Mouse (Mus musculus) heart, embryonic 16.5 days (tissue): ENCODE results near the gene Tbc1d15. TPM values are rescaled to one million over a fixed set of nuclear protein-coding genes. Genes with fewer than 3 reads are reported as not detected.
A peak's percentile ranks its signal among the peaks of the same experiment; 100 is the strongest.

Source experiments
- ATAC-seq: fragments of 200-750 bp; cut with Nextera tagmentation; replicated peaks from 2 replicates; pipeline ENCODE4 v1.8.0; 2017; ENCODE audit warnings: moderate number of reproducible peaks; ENCODE audit not compliant: insufficient read depth, low FRiP score; ENCODE audit errors: extremely low read depth
- H3K27ac ChIP-seq: fragments of 300-500 bp; sonication (generic); 2 replicates; pipeline ENCODE4 v1.5.1; 2014; ENCODE audit warnings: mild to moderate bottlenecking, low read length, control low read depth, moderate library complexity
- H3K27me3 ChIP-seq: fragments of 300-500 bp; sonication (generic); 2 replicates; pipeline ENCODE4 v1.6.1; 2014; ENCODE audit warnings: low read length, mixed read lengths; ENCODE audit not compliant: control insufficient read depth, insufficient read depth
- H3K36me3 ChIP-seq: fragments of 300-500 bp; sonication (generic); 2 replicates; pipeline ENCODE4 v1.6.1; 2014; ENCODE audit not compliant: control insufficient read depth, insufficient read depth
- H3K4me1 ChIP-seq: fragments of 300-500 bp; sonication (generic); 2 replicates; pipeline ENCODE4 v1.6.1; 2014; ENCODE audit warnings: low read length, mixed read lengths; ENCODE audit not compliant: control insufficient read depth, insufficient read depth
- H3K4me2 ChIP-seq: fragments of 300-500 bp; sonication (generic); 2 replicates; pipeline ENCODE4 v1.6.1; 2014; ENCODE audit warnings: low read depth, mild to moderate bottlenecking, control low read depth, low read length
- H3K4me3 ChIP-seq: fragments of 300-500 bp; sonication (generic); 2 replicates; pipeline ENCODE4 v1.5.1; 2014; ENCODE audit warnings: mild to moderate bottlenecking, control low read depth, low read length
- H3K9ac ChIP-seq: fragments of 300-500 bp; sonication (generic); 2 replicates; pipeline ENCODE4 v1.6.1; 2014; ENCODE audit warnings: low read length, control low read depth
- H3K9me3 ChIP-seq: fragments of 300-500 bp; sonication (generic); replicated peaks from 2 replicates; pipeline ENCODE4 v1.6.1; 2016; ENCODE audit warnings: low read length; ENCODE audit not compliant: control insufficient read depth
- WGBS: fragments of 180-500 bp; shearing (Covaris S2); extraction: QIAGEN DNeasy Blood & Tissue Kit; methylation state at CpG from one replicate; pipeline ENCODE4 v1.1.7; 2014; 5-methylcytosine and 5-hydroxymethylcytosine counted together
- polyA plus RNA-seq: library from polyadenylated mRNA; unstranded; fragments of >200 nt; fragmentation: Nextera tagmentation; extraction: Ambion mirVana; gene quantifications from 2 replicates; pipeline ENCODE4 v1.2.1, GENCODE M21; 2015

The Tbc1d15 gene
- 35.3 and 42.2 TPM in 2 replicates for polyA plus RNA-seq

DNA sequence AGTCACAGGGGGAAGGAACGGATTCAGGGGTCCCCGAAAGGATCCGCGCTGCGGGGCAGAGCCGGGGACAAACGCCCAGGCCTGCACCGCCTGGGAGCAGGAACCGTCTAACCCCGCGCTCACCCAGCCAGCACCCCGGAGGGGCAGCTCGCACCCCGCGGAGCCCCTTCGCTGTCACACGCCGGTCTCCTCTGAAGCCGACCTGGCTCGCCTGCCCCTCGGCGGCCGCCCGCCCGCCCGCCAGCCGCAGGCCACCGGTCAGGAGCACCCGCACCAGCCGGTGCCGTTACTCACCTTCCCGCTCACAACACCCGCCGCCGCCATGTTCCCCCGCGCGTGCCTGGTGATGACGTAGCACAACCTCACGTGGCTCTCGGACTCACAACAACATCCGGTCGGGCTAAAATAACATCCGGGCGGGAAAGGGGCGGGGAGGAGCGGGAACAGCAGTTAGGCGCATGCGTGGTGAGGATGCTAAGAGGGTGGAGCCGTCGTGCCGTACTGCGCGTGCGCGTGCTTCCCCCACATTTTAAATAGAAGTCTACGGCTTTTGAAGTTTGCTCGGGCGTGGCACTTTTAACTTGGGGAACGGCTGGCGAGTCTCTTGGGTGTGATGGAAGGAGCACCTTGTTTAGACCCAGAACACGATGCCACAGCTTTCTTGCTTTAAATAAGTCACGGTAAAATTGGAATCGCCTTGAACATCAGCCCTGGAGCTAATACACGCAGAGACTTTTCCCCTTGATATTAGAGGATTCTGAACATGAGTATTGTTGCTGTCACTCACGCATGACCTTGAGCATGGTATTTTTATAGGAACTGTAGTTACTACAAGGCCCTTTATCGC lies at the start of gene Tbc1d15:
Gene Tbc1d15 (minus strand): TSS at position 380 of the 847 bp plus-strand sequence.
- no peaks in the 10 kb centered on the region for H3K9me3 ChIP-seq
- peak within 1 kb of the TSS; percentile 83 for H3K27ac ChIP-seq
- peaks cover 16% of the 10 kb centered on the region for H3K4me1 ChIP-seq
- WGBS, result under 1% methylated on average over 67 of the region's 67 CpGs
- peak within 1 kb of the TSS; percentile 75 for H3K4me3 ChIP-seq
- no peaks in the 10 kb centered on the region for H3K27me3 ChIP-seq
- H3K36me3 ChIP-seq, result no peaks in the 10 kb centered on the region
- peak within 1 kb of the TSS; percentile 84 for H3K9ac ChIP-seq
- ATAC-seq, result peak; percentile 97
- peak within 1 kb of the TSS; percentile 92 for H3K4me2 ChIP-seq

- no peak overlapping the region for H3K9ac ChIP-seq
- ATAC-seq, result no peak
- no peaks in the 10 kb centered on the region for H3K27me3 ChIP-seq
- no peaks in the 10 kb centered on the region for H3K4me1 ChIP-seq
- no peak overlapping the region for H3K4me3 ChIP-seq
- H3K9me3 ChIP-seq, result no peaks in the 10 kb centered on the region
- H3K36me3 ChIP-seq, result peaks cover 34% of the 10 kb centered on the region
- H3K27ac ChIP-seq, result no peak overlapping the region
- WGBS, result 89% methylated on average over 4 of the region's 4 CpGs
- H3K4me2 ChIP-seq, result no peak overlapping the region
Measured at GRCm38 (mm10) chr10:115298683-115299082, 47.4 kb upstream of the Tbc1d15 start.

DNA sequence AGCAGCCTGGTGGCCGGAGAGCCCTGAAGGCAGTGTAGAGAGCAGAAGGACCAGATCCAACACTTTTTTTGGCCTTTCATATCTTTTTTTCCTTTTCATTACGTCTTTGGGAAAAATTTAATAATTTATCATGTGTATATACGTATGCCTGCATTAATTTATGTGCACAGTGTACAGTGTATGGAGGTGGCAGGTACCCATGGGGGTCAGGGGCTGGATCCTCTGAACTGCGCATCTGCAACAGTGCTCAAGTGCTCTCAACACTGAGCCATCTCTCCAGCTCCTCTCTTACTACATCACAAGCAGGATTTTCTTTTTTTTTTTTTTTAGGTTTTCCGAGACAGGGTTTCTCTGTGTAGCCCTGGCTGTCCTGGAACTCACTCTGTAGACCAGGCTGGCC lies 46.3 kb upstream of the Tbc1d15 start:
- Histone ChIP-seq H3K27me3 (no peaks in the 10 kb centered on the region), H3K27ac (no peak overlapping the region), H3K36me3 (peaks cover 42% of the 10 kb centered on the region), H3K4me3 (no peak overlapping the region), H3K9ac (no peak overlapping the region), H3K9me3 (no peaks in the 10 kb centered on the region), H3K4me2 (no peak overlapping the region), H3K4me1 (no peaks in the 10 kb centered on the region)
- WGBS, result 91% methylated on average over 5 of the region's 5 CpGs
- no peak for ATAC-seq

GRCm38 (mm10) chr10:115296401-115296935 lies 45.2 kb upstream of the Tbc1d15 start:
- H3K36me3 ChIP-seq, result peaks cover 46% of the 10 kb centered on the region
- no peaks in the 10 kb centered on the region for H3K9me3 ChIP-seq
- no peak overlapping the region for H3K4me3 ChIP-seq
- WGBS, result 75% methylated on average over 9 of the region's 9 CpGs
- H3K9ac ChIP-seq, result no peak overlapping the region
- no peak overlapping the region for H3K27ac ChIP-seq
- no peak for ATAC-seq
- H3K4me2 ChIP-seq, result no peak overlapping the region
- no peaks in the 10 kb centered on the region for H3K4me1 ChIP-seq
- H3K27me3 ChIP-seq, result no peaks in the 10 kb centered on the region

- H3K4me1 ChIP-seq, result no peaks in the 10 kb centered on the region
- ATAC-seq, result no peak
- no peaks in the 10 kb centered on the region for H3K27me3 ChIP-seq
- no peaks in the 10 kb centered on the region for H3K9me3 ChIP-seq
- peaks cover 42% of the 10 kb centered on the region for H3K36me3 ChIP-seq
- H3K4me2 ChIP-seq, result no peak overlapping the region
- 96% methylated on average over 3 of the region's 3 CpGs for WGBS
- H3K9ac ChIP-seq, result no peak overlapping the region
- no peak overlapping the region for H3K27ac ChIP-seq
- no peak overlapping the region for H3K4me3 ChIP-seq
Measured at GRCm38 (mm10) chr10:115295162-115295561, 43.9 kb upstream of the Tbc1d15 start.

GRCm38 (mm10) chr10:115294715-115295114 lies 43.4 kb upstream of the Tbc1d15 start:
- no peak for ATAC-seq
- H3K4me2 ChIP-seq, result no peak overlapping the region
- no peak overlapping the region for H3K4me3 ChIP-seq
- WGBS, result 94% methylated on average over 7 of the region's 7 CpGs
- no peaks in the 10 kb centered on the region for H3K4me1 ChIP-seq
- no peaks in the 10 kb centered on the region for H3K27me3 ChIP-seq
- H3K27ac ChIP-seq, result no peak overlapping the region
- H3K36me3 ChIP-seq, result peaks cover 37% of the 10 kb centered on the region
- H3K9me3 ChIP-seq, result no peaks in the 10 kb centered on the region
- no peak overlapping the region for H3K9ac ChIP-seq

- Histone ChIP-seq H3K4me2 (no peak overlapping the region), H3K36me3 (peaks cover 40% of the 10 kb centered on the region), H3K27me3 (no peaks in the 10 kb centered on the region), H3K4me3 (no peak overlapping the region), H3K27ac (no peak overlapping the region), H3K9me3 (no peaks in the 10 kb centered on the region), H3K9ac (no peak overlapping the region), H3K4me1 (no peaks in the 10 kb centered on the region)
- WGBS, result 90% methylated on average over 7 of the region's 7 CpGs
- no peak for ATAC-seq
Measured at GRCm38 (mm10) chr10:115293946-115294345, 42.7 kb upstream of the Tbc1d15 start.

- Histone ChIP-seq H3K4me2 (no peak overlapping the region), H3K9ac (no peak overlapping the region), H3K36me3 (peaks cover 57% of the 10 kb centered on the region), H3K27ac (no peak overlapping the region), H3K27me3 (no peaks in the 10 kb centered on the region), H3K4me1 (no peaks in the 10 kb centered on the region), H3K9me3 (no peaks in the 10 kb centered on the region), H3K4me3 (no peak overlapping the region)
- no peak for ATAC-seq
- WGBS, result 89% methylated on average over 9 of the region's 9 CpGs
Measured at GRCm38 (mm10) chr10:115290671-115291070, 39.4 kb upstream of the Tbc1d15 start.

- no peak overlapping the region for H3K4me2 ChIP-seq
- no peak overlapping the region for H3K27ac ChIP-seq
- no peaks in the 10 kb centered on the region for H3K27me3 ChIP-seq
- no peaks in the 10 kb centered on the region for H3K9me3 ChIP-seq
- H3K9ac ChIP-seq, result no peak overlapping the region
- 91% methylated on average over 8 of the region's 8 CpGs for WGBS
- ATAC-seq, result no peak
- H3K4me1 ChIP-seq, result no peaks in the 10 kb centered on the region
- peaks cover 48% of the 10 kb centered on the region for H3K36me3 ChIP-seq
- no peak overlapping the region for H3K4me3 ChIP-seq
Measured at GRCm38 (mm10) chr10:115288856-115289255, 37.6 kb upstream of the Tbc1d15 start.
